Mouse (Mus musculus): ENCODE measurements around the gene Cklf.
"Not testable (repeated sequence)": the region's sequence is repeated elsewhere in the genome, so short reads cannot be mapped to it uniquely, and the experiment has no call there.

Gene Cklf

DNA sequence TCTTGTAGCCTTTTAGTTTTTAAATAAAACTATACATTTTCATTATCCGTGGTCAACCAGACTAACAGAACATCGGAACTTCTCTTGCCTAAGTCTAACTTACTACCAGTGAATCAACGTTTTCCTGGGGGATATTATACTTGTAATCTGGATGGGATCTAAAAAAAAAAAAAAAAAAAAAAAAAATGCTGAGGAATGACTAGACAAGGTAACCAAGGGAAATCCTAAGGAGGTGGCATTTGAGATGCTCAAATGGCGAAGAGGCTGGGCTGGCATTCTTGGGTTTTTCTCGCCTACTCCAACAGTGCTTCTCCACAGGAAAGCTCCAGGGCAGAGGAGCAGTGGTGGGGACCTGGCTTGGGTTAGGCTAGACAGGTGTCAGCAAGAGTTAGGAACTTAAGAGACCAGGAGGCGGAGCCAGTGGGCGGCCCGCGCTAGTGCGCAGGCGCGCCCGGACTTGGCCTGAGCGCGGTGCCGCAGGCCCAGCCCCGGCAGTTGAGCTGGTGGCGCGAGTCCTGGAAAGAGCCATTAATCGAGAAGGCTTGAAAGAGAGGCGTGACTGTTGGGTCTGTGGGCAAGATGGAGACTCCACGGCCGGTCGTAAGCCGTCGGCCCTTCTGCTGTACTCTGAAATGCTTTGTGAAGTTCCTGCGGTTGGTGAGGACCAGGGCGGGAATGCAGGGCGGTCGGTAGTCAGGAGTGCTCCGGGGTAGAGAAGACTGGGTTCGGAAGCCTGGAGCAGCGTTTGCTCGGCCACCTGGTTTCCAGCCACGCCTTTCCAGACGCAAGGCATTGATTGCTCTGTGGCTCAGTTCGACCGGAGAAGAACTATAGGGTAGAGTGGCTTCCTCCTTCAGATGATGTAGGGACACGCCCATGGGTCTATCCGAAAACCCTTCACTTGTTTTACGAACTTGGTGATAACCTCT is at the start of gene Cklf:
TSS of gene Cklf (plus strand) at position 423 of the 929 bp plus-strand sequence.
- DNase-seq (ENCODE audit: inconsistent ontology term), result peak; percentile 95

DNA sequence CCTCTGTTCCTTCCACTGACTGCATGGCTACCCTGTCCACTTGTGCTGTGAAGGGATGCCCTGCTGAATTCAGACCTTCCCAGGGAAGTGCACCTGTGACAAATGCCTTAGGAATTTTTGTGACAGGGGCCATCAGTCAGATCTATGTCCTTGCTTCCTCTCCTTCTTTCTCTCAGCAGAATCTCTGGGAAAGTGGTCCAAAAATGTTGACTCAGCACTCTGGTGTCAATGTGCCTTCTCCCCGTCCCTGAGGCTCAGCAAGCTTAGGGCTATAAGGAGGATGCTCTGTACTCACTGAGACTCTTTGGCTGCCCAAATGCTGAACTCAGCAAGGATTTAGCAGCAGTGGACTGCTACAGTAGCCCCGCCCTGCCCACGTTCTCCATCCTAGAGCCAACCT is 49.0 kb upstream of the Cklf start:
- no peak for DNase-seq (ENCODE audit: inconsistent ontology term)

DNA sequence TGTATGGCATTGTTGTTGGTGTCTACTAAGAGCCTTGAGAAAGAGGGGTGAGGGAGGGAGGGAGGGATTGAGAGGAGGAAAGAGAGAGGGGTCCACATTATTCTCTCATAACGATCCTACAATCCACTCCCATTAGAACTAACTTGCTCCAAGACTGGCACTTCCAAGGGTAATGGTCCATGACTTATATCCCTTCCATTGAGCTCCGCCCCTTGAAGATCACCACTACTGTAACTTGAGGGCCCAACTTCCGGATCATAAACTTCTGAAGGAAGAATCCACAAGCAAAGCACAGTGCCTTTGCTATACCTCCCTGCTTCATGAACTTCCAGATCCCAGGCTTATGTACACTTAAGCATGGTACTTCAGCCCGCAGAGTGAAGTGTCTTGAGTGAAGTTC is 48.3 kb upstream of the Cklf start:
- no peak for DNase-seq (ENCODE audit: inconsistent ontology term)

DNA sequence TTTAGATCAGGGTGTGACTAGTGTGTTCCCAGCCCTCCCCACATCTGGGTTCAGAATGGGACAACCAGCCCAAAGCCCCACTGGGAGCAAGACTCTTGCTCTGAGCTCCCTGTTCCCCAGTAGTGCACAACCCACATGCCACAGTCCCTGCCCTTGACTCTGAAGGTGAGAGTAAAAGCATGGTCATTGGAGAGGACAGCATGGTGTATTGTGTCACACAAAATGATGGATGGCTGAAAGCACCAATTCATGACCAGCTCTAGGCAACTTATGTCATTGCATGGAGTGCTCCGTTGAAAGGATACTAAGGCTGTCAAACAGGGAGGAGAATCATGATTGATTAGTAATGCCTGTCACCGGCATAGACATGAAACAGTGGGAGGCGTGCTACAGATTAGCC is 45.4 kb upstream of the Cklf start:
- no peak for DNase-seq (ENCODE audit: inconsistent ontology term)

DNA sequence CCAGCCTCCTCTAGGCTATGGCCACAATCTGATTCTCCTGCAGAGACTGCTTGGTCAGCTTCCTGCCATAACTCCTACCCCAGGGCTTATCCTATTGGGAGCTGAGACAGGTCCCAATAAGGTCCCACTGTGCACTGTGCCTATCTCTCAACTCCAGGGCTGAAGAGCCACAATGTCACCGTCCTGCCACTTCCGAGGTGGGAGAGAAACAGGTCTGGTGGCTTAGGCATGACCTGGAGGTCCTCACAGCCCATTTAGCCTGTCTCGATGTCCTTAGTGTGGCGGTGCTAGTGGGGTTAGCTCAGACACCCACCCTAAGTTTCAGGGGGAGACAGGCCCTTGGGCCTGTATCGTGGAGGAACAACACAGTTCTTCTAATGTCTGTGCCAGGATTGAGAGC is 33.1 kb upstream of the Cklf start:
- no peak for DNase-seq (ENCODE audit: inconsistent ontology term)

DNA sequence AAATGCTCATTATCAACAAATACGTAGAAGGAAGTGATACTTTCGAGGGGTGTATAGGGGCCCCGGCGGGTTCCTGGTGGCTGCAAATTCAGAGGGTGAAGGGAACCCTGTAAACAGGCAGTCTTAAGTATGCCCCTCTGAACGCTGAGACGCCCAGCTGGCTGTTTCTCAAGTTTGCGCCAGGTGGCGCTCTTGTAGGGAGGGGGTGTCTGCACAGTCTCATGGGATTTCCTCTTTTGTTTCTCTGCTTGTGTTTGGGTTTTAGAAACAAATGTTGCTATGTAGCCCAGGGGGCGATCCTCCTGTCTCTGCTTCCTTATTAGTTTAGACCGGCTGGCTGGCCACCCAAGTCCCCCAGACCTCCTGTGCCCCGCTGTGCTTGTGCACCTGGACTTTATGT is 31.6 kb upstream of the Cklf start:
- peak; percentile 24 for DNase-seq (ENCODE audit: inconsistent ontology term)

DNA sequence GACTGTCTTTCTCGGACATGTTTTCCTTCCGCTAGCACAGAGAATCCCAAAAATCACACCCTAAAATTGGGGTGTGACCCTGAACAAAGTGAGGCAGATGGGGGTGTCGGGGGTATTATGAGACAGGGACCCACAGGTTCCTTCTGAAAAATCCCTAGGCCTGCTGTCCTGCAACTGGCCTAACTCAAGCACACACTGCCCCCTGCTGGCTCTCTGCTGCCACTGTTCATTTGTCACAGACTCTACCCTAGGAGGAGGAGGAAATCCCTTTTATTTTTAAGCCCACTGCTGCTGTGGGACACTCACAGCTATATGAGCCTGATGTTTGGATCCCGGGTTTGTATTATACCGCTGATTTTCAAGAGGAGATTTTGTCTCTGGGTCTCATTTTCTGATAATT is 30.9 kb upstream of the Cklf start:
- peak; percentile 40 for DNase-seq (ENCODE audit: inconsistent ontology term)

DNA sequence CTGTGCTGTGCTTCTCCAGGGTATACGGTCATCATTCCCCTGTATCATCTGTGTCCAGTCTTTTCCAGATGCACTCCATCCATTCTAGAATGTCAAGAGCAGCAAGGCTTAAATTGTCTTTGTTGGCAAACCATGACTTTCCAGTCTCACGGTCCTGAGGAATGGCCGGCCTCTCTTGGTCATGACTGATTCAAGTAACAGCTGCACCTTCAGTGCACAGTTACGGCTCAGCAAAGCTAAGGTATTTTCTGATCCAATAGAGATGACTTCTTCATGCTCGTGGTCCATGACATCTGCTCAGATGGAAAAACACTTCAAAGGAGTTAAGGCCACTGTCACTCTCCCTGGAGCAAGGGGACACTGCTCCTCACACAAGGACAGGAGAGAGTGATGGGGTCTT is 23.6 kb upstream of the Cklf start:
- no peak for DNase-seq (ENCODE audit: inconsistent ontology term)

DNA sequence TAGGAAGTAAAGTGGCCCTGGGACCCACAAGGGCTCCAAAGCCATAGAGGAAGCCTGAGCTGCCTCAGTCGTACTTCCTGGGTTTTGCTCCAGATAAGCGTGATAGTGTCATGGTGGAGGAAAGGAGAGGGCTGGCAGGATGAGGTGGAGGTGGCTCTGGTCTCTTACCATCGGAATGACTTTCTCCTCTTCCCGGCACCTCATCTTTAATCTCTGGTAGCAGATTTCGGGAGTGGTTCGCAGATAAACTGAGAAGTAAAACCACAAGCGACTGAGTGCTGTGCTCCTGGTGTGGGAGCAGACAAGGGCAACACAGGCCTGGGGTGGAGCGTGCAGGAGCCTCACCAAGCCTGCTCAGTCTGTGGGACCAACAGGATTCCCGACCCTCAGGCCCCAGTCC is 20.3 kb upstream of the Cklf start:
- DNase-seq (ENCODE audit: inconsistent ontology term), result no peak

DNA sequence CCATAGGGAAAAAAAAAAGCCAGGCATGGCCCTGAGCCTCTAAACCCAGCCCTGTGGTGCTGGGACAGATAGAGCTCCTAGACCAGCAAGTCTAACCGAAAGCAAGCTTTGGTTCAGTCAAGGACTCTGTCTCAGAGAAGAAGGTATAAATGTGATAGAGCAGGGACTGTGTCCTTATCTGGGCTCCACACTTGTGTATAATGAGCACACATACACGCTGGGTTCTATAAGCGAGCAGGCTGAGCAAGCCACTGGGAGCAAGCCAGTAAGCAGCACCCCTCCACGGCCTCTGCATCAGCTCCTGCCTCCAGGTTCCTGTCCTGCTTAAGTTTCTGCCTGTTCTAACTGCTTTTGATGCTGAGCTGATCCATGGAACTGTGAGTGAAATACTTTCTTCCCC is 18.6 kb upstream of the Cklf start:
- no peak for DNase-seq (ENCODE audit: inconsistent ontology term)

DNA sequence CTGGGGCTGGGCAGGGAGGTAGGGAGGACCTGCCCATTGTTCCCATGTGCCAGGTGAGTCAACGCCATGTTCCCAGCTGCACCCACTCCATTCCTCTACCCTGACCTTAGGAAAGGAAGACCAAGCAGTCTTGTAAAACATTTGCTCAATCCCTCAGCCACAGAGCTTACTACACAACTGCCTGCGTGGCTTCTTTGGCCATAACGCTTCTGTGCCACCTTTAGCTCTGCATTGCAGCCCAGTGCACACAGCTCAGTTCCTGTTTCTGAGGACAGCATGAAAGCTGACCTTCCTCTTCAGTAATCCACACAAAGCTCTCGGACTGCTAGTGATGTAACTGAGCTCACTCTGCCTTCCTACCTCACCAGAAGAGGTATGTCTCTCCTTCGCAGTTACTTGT is 17.7 kb upstream of the Cklf start:
- no peak for DNase-seq (ENCODE audit: inconsistent ontology term)

DNA sequence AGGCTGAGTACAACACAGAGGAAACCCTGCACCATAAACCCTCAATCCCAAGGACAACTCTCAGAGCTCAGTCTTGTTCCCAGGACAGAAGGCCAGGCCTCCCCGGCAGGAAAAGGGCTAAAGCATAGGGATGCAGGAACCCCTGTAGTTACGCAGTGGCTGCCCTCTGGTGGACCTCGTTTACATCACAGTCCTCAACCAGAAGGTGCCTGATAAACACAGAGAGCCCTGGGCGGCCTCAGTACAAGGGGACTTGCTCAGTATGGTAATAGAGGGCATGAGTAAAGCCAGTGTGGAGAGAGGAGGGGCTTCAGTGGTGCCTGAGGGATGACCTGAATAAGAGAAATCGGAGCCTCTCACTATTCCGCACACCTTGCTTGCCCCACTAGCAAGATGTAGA is 16.1 kb upstream of the Cklf start:
- DNase-seq (ENCODE audit: inconsistent ontology term), result no peak

DNA sequence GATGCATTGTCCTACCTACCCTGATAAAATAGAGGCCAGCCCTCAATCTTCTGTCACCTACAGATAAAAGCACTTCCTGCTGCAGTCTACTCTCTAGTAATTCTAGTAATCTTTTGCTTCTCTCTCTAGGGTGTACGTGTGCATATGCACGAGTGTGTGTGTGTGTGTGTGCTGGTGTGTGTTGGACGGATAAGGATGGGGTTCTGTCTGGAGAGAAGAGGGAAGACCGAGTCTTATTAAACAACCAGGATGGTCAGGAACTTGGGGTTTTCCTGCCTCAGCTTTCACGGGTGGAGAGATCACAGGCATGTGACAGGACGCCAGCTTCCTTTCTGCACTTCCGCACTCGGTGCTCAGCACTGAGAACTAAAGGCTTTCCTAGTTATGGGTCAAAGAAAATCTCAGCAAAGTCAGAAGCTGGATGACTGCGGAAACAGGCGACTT is 11.2 kb upstream of the Cklf start:
- no peak for DNase-seq (ENCODE audit: inconsistent ontology term)

DNA sequence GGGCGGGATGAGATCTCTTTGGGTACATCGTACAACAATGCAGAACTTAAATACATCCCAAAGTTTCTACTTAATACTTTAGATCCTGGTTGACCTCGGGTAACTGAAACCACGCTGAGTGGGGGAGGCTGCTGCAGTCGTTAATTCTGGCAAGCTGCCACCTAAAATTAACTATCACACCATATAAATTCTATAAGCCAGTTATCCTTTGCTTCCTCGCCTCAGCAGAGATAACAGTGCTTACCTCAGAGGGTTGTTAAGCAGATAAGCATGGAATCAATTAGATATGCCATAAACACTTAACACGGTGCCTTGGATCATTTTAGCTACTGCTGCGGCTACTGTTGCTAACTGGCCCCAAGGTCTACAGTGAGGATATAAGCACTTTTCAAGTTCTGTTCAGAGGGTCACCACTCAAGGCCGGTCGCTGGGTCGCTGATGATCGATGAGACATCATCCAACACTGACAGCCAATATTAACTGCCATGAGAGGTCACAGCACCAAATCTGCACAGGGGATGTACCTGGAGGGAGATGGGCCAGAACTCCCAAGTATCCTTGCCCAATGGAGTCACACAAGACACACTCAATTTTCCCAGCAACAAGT is 8.5 kb upstream of the Cklf start:
- DNase-seq (ENCODE audit: inconsistent ontology term), result no peak

DNA sequence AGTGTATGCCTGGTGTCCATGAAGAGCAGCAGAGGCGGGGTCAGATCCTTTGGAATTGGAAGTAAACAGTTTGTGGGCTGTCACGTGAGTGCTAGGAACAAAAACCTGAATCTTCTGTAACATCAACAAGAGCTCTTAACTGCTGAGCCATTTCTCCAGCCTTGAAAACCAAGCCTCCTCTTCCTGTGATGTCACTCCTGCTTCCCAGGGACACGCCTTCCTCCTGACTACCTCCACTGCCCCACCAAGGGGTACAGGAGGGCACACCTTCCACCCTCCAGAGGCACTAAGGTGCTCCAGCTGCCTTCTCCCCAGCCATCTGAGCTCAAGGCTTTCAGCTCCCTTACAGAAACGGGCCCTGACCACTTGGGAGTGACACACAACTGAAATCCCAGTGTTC is 4.0 kb upstream of the Cklf start:
- no peak for DNase-seq (ENCODE audit: inconsistent ontology term)

DNA sequence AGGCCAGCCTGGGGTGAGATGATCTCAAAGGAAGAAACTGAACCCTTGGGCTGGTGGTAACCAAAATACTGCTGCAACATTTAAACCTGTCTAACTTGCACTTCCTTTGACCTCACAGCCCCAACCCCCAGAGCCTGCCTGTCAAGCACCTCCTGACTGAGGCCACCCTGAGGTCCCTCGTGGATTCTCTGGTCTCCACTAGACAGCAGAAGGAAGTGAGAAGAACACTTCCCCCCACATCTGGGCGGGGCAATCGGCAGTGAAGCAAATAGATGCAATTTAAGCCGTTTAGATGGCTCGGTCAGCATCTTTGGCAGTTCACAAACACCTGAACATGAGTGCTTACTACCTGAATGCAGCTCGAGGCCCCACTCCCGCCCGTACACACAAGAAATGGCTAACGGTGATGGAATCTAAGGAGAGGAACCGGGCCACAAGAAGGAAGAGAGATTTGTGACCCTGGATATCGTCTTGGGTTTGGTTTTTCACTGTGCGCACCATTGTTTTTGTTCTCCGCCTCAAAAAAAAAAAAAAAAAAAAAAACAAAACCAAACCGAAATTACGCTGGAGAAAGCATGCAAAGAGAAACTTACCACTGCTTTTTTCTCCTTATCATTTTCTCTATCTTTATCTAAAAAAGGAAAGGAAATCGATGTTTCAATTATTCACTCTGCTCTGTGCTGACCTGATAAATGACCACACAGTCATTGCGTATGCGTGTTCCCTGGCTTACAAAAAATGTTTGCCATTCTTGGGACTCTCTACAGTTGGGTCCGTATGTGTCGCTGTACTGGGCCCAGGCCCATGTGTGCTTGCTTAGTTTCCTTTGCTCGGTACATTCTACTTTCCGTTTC is 3.4 kb upstream of the Cklf start:
- DNase-seq (ENCODE audit: inconsistent ontology term), result no peak

DNA sequence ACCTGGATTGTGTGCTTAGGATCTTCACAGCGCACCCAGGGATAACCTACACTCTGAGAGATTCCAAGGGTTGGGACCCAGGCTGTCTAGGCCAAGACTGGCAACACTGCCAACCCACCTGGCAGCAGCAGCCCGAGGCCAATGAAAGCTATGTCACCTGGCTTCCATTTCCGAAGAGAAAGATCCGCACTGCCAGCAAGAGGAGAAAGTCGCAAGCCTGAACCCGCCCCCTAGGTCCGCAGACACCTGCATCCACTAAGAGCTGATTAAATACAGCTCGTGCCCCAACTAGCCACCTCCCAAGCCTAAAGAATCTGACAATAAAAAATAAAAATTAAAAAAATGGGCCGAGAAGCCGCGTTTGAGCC is 2.8 kb upstream of the Cklf start:
- peak; percentile 3 for DNase-seq (ENCODE audit: inconsistent ontology term)

DNA sequence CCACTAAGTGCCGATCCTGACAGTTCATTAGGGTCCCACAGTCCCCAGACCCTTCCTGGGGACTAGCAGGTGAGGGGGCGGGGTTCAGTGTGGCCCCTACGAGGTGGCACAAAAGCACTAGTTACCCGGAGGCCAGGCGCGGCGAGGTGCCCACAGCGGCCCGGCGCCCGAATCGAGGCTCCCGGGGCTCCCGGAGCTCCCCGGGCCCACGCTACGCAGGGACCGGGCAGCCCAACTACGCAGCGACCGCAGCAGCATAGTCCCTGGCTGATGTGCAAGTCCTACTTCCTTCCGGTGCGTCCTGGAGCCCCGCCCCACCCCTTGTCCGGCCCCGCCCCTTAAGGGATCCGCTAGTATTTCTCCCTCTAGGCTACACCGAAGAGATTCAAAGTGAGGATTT is 2.4 kb upstream of the Cklf start, which contains the start of gene Tk2:
TSS of gene Tk2 (minus strand) at position 283 of the 400 bp plus-strand sequence.
- peak; percentile 87 for DNase-seq (ENCODE audit: inconsistent ontology term)

DNA sequence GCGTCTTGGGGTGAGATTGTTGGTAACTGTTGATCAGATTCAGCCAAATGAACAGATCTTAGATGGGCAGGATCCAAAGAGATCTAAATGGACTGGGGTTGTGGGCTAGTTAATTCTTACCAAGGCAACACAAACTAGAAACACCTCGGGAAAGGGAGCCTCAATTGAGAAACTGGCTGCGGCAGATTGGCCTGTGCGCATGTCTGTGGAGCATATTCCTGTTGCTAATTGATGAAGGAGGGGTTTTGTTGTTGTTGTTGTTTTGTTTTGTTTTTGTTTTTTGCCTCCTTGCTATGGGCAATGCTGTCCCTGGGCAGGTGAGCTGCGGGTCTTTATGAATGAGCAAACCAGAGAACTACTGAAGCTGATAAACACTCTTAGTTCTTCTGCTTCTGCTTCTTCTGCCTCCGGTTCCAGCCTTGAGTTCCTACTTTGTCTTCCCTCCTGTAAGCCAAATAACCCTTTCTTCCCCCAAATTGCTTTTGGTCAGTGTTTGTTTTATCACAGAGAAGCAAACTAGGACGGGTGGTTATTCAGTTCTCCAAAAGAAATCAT is 1.1 kb upstream of the Cklf start:
- DNase-seq (ENCODE audit: inconsistent ontology term), result no peak

DNA sequence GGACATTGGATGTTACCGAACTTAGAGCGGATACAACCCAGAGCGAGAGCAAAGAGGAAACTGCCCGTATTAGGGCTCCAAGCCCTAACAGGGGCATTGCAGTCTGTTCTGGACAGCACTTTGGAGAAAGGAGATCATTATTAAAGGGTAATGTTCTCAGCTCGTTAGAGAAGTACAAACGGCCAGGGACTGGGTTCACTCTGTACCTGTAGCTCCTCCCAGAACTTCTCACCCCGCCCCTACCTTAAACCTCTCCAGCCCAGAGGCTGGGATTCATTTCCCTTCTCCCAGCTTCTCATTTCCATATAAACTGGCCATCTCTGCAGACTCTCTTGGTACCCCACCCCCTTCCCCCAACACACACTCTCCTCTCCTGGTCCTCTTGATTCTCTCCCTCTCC is 800 bp downstream of the Cklf start:
- DNase-seq (ENCODE audit: inconsistent ontology term), result no peak

DNA sequence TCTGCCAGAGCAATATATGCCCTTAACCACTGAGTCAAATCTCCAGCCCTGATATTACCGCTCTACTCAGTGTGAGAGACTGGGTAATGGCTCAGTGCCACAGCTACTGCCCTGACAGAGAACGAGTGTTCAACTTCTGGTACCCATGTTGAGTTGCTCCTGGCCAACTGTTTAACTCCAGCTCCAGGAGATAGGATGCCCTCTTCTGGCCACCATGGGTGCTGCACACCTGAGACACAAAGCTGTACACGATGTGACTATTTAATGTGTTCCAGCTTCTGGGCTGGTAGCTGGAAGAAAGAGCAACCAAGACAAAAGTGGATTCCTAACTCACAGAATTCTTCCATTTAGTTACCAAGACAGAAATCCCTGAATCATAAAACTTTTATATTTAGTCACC is 2.4 kb downstream of the Cklf start:
- no peak for DNase-seq (ENCODE audit: inconsistent ontology term)

DNA sequence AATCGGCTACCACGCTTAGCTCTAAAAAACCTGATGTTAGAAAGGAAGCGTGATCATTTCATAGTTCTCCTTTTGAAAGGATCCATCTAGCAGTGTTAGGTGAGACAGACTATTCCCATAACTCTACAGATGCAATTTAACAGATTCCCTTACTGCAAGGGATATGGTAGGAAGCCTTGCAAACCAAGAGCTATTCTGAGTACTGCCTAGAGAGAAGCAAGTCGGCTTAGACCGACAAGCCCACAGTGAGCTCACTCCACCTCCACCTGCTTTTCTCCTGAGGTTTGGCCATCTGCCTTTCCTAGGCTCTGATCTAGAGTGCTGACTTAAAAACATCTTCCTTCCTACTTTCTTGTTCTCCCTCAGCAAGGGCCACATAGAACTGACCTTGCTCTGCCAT is 11.1 kb downstream of the Cklf start:
- not testable (repeated sequence) for DNase-seq (ENCODE audit: inconsistent ontology term)
